Mouse (Mus musculus) bone marrow, adult 2 months (tissue): Measurements from ENCODE around the gene Tab3. TPM values are rescaled to one million over a fixed set of nuclear protein-coding genes. Genes with fewer than 3 reads are reported as not detected.

Source experiments
- H3K27ac ChIP-seq: fragments of 200-500 bp; 2 replicates; pipeline ENCODE4 v1.5.1; 2012; ENCODE audit warnings: low read depth, mild to moderate bottlenecking, control low read depth, inconsistent platforms, low read length; ENCODE audit not compliant: control insufficient read depth, poor library complexity, insufficient read depth
- H3K4me1 ChIP-seq: fragments of 200-500 bp; 2 replicates; pipeline ENCODE4 v1.6.1; 2011; ENCODE audit warnings: low read length; ENCODE audit not compliant: control insufficient read depth, insufficient read depth
- H3K4me3 ChIP-seq: fragments of 200-500 bp; replicated peaks from 2 replicates; pipeline ENCODE3; 2011; ENCODE audit warnings: mild to moderate bottlenecking, low read depth, low read length, control low read depth; ENCODE audit not compliant: control insufficient read depth
- CTCF ChIP-seq: fragments of 200-500 bp; IDR thresholded peaks from 2 replicates; pipeline ENCODE4 v1.5.1; 2011; ENCODE audit warnings: low read length, control low read depth; ENCODE audit not compliant: control insufficient read depth, insufficient read depth
- POLR2A ChIP-seq: fragments of 200-500 bp; IDR thresholded peaks from 2 replicates; pipeline ENCODE4 v1.6.1; 2011; ENCODE audit warnings: low read depth, mild to moderate bottlenecking, control low read depth, low read length, borderline replicate concordance; ENCODE audit not compliant: control insufficient read depth
- WGBS: fragments of 180-500 bp; shearing (Covaris S2); methylation state at CpG from one replicate; pipeline ENCODE4 v1.1.7; 2018; 5-methylcytosine and 5-hydroxymethylcytosine counted together
- polyA plus RNA-seq: library from polyadenylated mRNA; stranded (reverse); fragments of >200 nt; gene quantifications from 2 replicates; pipeline ENCODE4 v1.2.4, GENCODE M21; 2011; ENCODE audit warnings: low replicate concordance; ENCODE audit not compliant: missing spikeins, insufficient read depth, insufficient read length

Tab3 gene
- 7.3 and 9.8 TPM in 2 replicates for polyA plus RNA-seq

DNA sequence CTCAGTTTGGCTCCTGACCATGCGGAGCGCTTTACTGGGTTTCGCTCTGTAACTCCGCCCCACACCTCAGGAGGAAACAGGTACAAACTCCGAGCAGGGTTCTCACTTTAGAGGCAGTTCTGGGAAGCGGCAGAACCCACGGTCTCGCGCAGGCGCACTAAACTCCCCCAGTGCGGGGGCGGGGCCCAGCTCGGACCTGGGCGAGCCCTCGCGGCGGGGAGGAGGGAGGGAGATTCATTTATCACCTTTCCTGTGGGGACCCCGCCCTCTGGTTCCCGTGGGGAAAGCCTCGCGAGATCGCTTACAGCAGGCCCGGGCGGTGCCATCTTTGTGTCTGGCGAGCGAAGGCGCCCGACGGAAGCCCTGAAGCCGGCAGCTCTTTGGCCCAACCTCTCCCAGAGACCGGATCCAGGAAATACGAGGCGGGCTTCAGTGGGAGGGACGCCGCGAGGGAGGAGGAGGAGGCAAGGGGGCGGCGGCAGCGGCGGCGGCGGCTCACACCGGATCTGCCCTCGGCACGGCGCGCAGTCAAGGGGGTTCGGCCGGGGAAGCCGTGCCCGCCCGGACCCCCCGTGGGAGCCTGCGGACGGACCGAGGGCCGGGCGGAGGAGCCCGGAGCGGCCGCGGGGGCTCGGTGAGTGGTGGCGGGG, at the start of gene Tab3:
Gene Tab3 (plus strand): TSS at position 491 of the 650 bp plus-strand sequence.
- Histone ChIP-seq H3K4me3 (peak within 1 kb of the TSS; percentile 88), H3K27ac (peak within 1 kb of the TSS; percentile 89), H3K4me1 (no peaks in the 10 kb centered on the region)
- 18% methylated on average over 28 of the region's 64 CpGs for WGBS
- no peak for TF ChIP-seq POLR2A
- TF ChIP-seq CTCF = no peak

GRCm38 (mm10) chrX:85525545-85525944, 48.3 kb upstream of the Tab3 start:
- 38% methylated on average over 1 of the region's 1 CpGs for WGBS
- H3K4me1 ChIP-seq = no peaks in the 10 kb centered on the region
- no peak overlapping the region for H3K27ac ChIP-seq
- no peak for TF ChIP-seq CTCF
- no peak overlapping the region for H3K4me3 ChIP-seq

DNA sequence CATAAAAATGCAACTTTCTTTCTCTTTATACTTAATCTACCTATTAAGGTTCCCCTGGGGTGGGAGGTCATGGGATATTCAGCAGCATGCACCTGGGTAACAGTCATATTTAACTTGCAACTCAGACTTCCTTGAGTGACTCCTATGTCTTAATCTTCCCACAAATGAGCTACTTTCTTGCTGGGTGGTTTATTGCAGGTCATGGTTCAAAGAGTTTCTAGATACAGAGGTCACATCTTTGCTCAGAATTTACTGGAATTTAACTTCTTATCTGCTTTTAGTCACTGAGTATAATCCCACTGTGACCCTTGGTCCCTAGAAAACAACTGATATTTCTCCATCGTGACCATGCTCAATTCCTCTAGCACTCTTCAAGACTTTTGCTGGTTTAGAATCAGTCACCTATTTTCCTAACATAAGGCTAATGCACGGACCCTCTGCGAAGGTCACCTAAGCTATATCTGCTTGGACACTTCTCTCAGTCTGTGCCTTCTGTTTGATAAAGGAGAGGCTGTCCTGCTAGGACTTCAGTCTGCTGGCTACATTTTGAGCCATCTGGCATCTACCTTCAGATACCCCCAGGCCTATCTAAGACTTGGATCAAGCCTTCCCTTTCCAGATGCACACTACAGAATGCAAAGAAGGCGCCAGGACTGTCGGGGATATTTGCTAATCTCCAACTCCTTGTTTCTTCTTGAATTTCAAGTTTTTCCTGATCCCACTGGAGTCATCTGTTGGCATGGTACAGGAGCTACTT, 47.4 kb upstream of the Tab3 start:
- H3K27ac ChIP-seq = no peak overlapping the region
- H3K4me3 ChIP-seq = no peak overlapping the region
- H3K4me1 ChIP-seq = no peaks in the 10 kb centered on the region
- WGBS = 82% methylated on average over 5 of the region's 5 CpGs
- TF ChIP-seq CTCF (no peak), POLR2A (no peak)

DNA sequence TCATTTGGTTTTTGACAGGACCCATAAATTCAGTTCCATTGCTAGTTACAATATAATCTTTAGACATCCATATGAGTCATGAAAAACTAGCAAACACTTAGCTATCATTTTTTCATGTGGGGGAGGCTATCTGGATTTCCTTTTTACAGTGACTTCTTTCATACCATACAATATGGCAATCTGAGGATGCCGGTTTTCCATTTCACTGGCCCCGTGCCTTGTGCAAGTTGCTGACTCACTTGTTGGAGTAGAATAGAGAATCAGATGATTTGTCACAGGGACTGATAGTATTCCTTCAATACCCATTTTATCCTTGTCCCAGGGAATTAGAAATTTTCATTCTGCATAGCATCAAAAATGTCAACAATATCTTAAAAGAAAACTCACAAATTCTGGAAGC, 14.9 kb upstream of the Tab3 start:
- no peak overlapping the region for H3K27ac ChIP-seq
- H3K4me3 ChIP-seq = no peak overlapping the region
- TF ChIP-seq CTCF (no peak), POLR2A (no peak)
- H3K4me1 ChIP-seq = no peaks in the 10 kb centered on the region
- 82% methylated on average over 2 of the region's 2 CpGs for WGBS

DNA sequence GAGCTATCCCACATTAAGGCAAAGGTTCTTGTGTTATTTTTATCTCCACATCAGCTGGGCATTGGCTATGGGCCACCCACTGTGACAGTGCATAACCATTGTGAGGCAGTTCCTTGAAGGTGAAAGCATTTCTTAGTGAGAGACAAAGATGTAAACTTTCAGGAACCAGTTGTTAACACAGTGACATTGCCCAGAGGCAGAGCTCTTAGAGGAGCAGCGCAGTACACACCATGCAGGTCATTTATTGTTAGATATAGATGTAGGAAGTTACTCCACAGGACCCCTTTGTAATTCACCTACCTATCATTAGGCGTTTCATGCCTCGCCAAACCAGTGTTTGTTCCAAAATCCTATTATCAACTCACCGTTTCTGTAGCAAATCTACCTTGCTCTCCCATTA, 7.6 kb upstream of the Tab3 start:
- no peak overlapping the region for H3K27ac ChIP-seq
- no peaks in the 10 kb centered on the region for H3K4me1 ChIP-seq
- no peak for TF ChIP-seq CTCF
- no peak for TF ChIP-seq POLR2A
- 74% methylated on average over 4 of the region's 4 CpGs for WGBS
- H3K4me3 ChIP-seq = no peak overlapping the region

DNA sequence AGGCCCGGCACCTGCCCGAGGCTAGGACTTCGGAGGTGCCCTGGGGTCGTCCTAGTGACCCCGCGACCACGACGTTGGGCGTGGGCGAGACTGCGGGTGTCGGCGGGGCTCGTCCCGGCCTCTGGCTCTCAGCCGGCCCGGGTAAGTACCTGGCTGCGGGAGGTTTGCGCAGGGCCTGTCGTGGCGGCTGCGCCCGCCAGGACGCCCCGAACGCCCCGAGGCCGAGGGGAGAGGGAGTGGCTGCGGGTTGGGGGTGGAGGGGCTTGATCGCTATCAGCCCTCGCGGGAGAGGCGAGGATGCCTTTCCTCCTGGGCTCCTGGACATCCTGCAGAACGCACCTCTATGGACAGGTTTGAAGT, 340 bp downstream of the Tab3 start:
- Histone ChIP-seq H3K4me3 (peak overlapping the region; percentile 88), H3K27ac (peak overlapping the region; percentile 89), H3K4me1 (no peaks in the 10 kb centered on the region)
- TF ChIP-seq CTCF = no peak
- no peak for TF ChIP-seq POLR2A
- WGBS = 19% methylated on average over 26 of the region's 34 CpGs

GRCm38 (mm10) chrX:85576310-85576709, 2.5 kb downstream of the Tab3 start:
- 69% methylated on average over 6 of the region's 6 CpGs for WGBS
- H3K4me1 ChIP-seq = no peaks in the 10 kb centered on the region
- TF ChIP-seq CTCF (no peak), POLR2A (no peak)
- no peak overlapping the region for H3K27ac ChIP-seq
- H3K4me3 ChIP-seq = no peak overlapping the region

GRCm38 (mm10) chrX:85580768-85581167, 6.9 kb downstream of the Tab3 start:
- H3K4me1 ChIP-seq = no peaks in the 10 kb centered on the region
- H3K27ac ChIP-seq = no peak overlapping the region
- no peak for TF ChIP-seq POLR2A
- TF ChIP-seq CTCF = no peak
- WGBS = 40% methylated on average over 2 of the region's 2 CpGs
- no peak overlapping the region for H3K4me3 ChIP-seq
